Mouse (Mus musculus) R1 (cell line): Measurements from ENCODE around the gene Sall4.
"Not testable (repeated sequence)": the region's sequence is repeated elsewhere in the genome, so short reads cannot be mapped to it uniquely, and the experiment has no call there.

Experiments
- DNase-seq: peaks from one replicate; pipeline ENCODE4 v3.0.0-alpha.2; 2018; ENCODE audit warnings: low read depth, low spot score

Sall4 gene

DNA sequence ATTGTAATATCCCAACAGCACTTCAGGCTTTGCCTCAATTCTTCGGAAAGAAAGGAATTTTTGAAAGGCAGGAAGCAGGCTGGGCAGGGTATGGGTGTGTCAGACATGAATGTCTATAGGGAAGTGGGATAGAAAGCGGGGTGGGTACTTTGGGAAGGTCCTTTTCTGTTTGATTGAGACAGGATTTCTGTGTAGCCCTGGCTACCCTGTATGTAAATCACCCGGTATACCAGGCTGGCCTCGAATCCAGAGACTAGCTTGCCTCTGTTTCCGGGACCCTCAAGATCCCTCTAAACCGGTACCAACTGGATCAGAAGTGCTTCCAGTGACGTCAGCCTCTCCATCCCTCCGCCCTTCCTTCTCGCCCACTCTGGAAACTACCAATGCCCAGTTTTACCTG, 6.6 kb downstream of the Sall4 start:
- peak; percentile 98 for DNase-seq

DNA sequence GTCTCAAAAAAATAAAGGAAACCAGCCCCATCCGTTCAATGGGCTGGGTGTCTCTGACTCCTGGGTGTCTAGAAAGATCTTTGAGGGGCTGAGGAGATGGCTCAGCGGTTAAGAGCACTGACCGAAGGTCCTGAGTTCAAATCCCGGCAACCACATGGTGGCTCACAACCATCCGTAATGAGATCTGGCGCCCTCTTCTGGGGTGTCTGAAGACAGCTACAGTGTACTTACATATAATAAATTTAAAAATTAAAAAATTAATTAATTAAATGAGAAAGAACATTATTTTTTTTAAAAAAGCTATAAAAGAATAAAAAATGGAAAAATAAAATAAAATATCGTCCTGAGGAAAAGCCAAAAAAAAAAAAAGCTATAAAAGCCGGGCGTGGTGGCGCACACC, 23.3 kb downstream of the Sall4 start:
- DNase-seq: not testable (repeated sequence)

DNA sequence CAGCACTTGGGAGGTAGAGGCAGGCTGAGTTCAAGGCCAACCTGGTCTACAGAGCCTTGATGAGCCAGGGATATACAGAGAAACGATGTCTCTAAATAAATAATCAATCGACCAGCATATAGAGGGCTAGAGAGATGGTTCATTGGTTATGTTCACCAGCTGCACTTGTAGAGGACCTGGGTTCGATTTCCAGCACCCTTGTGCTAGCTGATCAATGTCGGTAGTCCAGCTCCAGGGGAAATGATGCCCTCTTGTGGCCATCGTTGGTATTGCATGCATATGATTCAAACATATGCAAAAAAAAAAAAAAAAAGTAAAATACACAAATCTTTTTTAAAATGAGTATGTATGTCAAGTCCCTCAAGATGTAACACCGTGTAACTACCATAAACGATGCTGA, 25.1 kb downstream of the Sall4 start:
- peak; percentile 79 for DNase-seq

GRCm38 (mm10) chr2:168742059-168742627, 25.6 kb downstream of the Sall4 start, which contains the start of gene Atp9a:
Gene Atp9a (minus strand): TSS chr2:168742409.
- peak; percentile 65 for DNase-seq

- DNase-seq: peak; percentile 94
These were observed 26.3 kb downstream of the Sall4 start for GRCm38 (mm10) chr2:168741273-168742058.

DNA sequence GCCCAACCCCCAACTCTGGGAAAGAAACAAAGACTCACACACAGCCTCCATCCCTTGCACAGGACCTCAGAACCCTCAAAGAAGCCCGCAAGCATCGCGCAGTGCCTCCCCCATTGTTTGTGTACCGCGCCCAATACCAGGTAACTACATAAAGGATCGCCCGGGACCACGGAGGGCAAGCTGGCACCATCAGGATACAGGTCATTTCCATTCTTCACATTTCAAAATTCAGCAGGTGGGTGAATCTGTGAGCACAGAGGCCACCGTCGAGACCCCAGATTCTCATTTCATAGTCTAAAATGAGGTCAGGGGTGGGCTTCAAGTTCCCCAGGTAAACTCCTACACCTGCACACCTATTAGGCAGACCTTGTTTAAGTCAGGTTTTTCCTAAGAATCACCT, 27.2 kb downstream of the Sall4 start:
- DNase-seq: no peak

DNA sequence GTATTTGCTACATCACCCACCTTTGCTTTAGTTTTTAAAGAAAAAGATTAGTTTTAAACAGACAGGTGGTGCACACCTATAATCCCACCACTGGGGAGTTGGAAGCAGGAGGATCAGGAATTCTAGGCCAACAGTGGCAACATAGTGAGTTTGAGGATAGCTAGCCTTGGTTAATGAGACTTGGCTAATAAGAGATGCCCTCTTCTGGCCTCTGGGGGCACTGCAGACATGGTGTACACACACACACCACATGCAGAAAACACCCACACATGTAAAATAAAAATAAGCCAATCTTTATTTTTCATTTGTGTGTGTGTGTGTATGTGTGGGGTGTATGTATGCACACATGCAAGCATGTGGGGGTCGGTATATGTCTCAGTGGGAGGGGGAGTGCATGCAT, 28.9 kb downstream of the Sall4 start:
- DNase-seq: peak; percentile 81

- DNase-seq: peak; percentile 59
These were observed 29.9 kb downstream of the Sall4 start for GRCm38 (mm10) chr2:168737878-168738277.

DNA sequence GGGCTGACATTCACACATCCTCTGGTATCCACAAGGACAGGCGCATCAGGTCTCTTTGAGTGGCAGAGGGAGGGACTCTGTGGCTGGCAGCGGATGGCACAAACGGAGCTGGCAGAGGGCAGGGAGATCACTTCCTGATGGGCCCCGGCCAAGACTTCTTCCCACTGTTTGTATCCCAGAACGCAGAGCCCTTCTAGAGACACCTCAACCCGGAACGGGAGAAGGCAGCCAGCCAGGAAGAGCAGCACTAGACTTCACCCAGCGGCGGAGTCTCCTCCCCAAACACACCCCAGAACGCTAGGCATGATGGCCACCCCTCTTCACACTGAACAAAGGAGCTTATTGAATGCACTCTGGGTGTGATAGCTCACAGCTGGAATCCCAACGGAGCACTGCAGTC, 33.7 kb downstream of the Sall4 start:
- DNase-seq: peak; percentile 82

DNA sequence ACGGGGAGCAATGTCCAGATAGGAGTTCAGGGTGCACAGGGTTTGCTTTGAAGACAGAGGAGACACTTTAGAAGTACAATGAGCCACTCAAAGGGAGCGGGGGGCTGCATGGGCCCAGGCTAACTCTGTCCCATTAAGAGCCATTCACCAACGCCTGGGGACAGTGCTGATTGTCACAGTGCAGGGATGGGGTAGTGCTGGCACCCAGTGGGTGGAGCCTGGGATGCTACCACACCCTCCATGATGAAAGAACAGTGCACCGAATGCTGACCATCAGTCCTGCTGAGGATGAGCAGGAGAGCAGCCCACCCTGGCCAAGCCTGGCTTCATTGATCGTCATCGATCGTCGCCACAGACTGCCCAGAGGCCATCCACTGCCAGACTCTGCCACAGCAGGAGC, 36.5 kb downstream of the Sall4 start:
- no peak for DNase-seq

- peak; percentile 77 for DNase-seq
These were observed 38.0 kb downstream of the Sall4 start for GRCm38 (mm10) chr2:168729736-168730135.

DNA sequence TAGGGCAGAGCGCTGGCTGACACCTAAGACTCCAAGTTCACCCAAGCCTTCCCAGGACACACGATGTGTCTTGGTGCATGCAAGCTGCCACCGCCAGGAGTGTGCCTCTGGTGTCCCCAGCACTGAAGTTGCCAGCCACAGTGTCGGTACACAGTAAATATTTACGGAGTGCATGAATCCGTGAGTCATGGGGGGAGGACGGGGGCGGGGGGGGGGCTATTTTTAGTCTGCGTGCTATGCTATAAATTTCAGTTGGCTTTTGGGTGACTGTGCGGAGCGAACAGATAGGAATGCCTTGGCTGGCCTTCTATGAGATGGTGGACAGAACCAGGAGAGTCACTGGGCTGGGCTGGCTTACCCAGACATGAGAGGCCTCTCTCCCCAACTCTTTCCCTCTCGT, 39.7 kb downstream of the Sall4 start:
- DNase-seq: no peak

DNA sequence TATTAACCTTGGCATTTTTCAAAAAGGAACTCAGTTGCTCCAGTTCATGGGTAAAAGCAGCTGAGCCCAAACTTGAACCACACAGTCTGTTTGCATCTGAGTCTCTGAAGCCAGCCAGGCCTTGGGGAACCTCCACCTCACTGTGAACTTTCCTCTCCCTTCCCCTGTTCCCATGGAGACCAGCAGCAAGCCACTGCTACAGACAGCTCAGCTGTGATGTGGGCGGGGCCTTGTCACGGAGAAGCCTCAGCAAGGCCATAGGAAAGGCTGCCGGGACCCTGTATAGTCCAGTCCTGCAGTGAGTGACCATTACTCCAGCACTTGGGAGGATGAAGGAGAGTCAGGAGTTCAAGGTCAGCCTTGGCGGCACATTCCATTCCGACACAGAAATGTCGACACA, 41.7 kb downstream of the Sall4 start:
- DNase-seq: peak; percentile 88

GRCm38 (mm10) chr2:168721313-168721712, 46.4 kb downstream of the Sall4 start:
- no peak for DNase-seq

DNA sequence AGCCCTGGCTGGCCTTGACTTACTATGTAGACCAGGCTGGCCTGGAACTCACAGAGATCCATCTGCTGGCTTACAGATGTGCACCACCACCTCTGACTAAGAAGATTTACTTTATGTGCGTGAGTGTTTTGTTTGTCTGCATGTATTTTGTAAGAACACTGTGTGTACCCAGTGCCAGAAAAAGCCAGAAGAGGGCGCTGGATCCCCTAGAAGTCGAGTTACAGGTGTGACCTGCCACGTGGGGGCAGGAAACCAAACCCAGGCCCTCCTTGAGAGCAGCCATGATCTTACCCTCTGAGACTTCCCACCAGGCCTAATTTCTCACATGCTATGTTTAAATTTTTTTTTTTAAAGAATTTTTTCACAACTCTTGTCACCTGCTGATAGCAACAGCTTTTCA, 48.0 kb downstream of the Sall4 start:
- DNase-seq: peak; percentile 92

- DNase-seq: no peak
These were observed 49.0 kb downstream of the Sall4 start for GRCm38 (mm10) chr2:168718735-168719134.

GRCm38 (mm10) chr2:168718267-168718666, 49.5 kb downstream of the Sall4 start:
- DNase-seq: no peak

DNA sequence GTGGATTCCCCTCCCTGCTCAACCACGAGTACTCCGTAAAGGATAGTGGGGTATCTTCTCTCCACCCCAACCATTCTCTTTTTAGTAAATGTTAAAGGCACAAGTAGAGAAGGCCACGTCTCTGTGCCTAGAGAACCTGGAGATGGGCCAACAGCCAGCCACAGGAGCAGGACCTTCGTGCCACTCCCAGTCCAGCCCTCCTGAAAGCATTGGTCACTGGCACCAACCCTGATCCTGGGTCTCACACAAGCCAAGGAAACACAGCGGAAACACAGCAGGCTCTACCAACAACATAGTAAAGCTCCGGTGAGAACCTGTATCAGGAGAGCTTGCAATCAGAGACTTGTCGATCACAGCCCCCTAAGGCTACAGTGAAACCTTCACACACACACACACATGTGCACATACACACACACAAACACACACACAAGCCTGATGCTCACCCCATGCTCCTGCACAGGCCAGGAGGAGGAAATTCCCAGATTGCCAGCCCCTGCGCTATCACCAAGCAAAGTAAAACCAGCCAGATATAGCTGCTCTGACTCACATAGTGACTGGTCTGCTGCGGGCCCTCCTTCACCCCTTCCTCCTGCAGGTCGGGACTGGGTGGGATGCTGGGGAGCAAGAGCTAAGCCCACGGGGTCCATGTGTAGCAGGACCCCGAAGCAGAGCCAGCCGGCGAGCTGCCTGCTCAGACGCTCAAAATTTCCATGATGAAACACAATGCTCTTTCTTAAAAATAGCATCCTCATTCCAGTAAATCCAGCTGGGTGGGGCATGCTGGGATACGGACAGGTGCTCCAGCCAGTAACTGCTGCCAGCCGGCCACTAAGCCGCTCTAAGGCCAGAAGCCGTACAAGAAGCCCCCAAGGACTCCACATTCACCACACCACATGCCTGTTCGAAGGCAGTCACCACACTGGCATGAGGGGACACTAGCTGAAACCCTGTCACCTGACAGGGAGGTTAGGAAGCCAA, 55.3 kb downstream of the Sall4 start:
- DNase-seq: no peak

DNA sequence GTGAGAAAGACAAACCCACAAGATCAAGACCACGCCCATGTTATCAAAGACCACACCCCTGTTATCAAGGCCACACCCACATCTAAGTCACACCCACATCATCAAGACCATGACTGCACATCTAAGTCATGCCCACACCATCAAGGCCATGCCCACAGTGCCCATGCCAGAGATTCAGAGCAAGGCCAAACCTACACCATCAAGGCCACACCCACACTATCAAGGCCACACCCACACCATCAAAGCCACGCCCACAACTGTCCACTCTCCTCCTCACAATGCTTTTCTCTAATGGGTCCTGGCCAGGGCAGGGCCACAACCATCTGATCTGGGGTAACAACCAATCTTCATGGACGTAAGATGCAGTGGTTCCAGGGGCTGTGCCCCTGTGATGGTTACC, 56.8 kb downstream of the Sall4 start:
- DNase-seq: no peak

DNA sequence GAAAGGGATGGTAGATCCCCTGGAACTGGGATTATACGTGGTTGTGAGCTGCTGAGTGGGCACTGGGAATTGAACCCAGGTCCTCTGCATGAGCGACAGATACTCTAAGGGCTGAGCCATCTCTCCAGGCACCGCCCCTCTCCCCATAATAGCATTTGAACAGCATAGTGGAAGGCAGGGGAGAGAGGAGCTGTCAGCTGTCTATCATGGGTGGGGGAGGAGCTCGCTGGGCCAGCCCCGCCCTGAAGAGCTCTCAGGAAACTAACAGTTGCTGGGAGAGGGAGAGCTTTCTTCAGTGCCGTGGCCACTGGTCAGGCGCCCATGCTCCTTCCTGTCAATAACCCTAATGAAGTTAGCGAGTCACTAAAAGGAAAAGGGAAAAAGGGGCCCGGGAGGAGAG, 60.0 kb downstream of the Sall4 start:
- DNase-seq: peak; percentile 85

GRCm38 (mm10) chr2:168702266-168702665, 65.5 kb downstream of the Sall4 start:
- peak; percentile 68 for DNase-seq
